Mouse (Mus musculus) heart, postnatal 0 days (tissue): ENCODE measurements around the gene Gtf2f2. TPM values are rescaled to one million over a fixed set of nuclear protein-coding genes. Genes with fewer than 3 reads are reported as not detected.

Experiments used
- ATAC-seq: fragments of 200-750 bp; cut with Nextera tagmentation; 2 replicates; pipeline ENCODE4 v1.8.0; 2017; ENCODE audit warnings: low read depth, moderate number of reproducible peaks, moderate library complexity; ENCODE audit not compliant: insufficient read depth
- DNase-seq: peaks from one replicate; pipeline ENCODE4 v3.0.0-alpha.2; 2016; ENCODE audit warnings: low spot score
- H3K27ac ChIP-seq: fragments of 300-500 bp; sonication (generic); 2 replicates; pipeline ENCODE4 v1.5.1; 2014; ENCODE audit warnings: low read depth, mild to moderate bottlenecking
- H3K27me3 ChIP-seq: fragments of 300-500 bp; sonication (generic); 2 replicates; pipeline ENCODE4 v1.6.1; 2014; ENCODE audit warnings: low read length, mixed read lengths; ENCODE audit not compliant: control insufficient read depth, insufficient read depth
- H3K36me3 ChIP-seq: fragments of 300-500 bp; sonication (generic); replicated peaks from 2 replicates; pipeline ENCODE4 v1.6.1; 2014; ENCODE audit warnings: low read length, mixed read lengths; ENCODE audit not compliant: control insufficient read depth, insufficient read depth
- H3K4me1 ChIP-seq: fragments of 300-500 bp; sonication (generic); 2 replicates; pipeline ENCODE4 v1.6.1; 2014; ENCODE audit warnings: antibody characterized with exemption; ENCODE audit not compliant: control insufficient read depth, insufficient read depth
- H3K4me2 ChIP-seq: fragments of 300-500 bp; sonication (generic); 2 replicates; pipeline ENCODE4 v1.6.1; 2014; ENCODE audit warnings: low read depth, mild to moderate bottlenecking, low read length, moderate library complexity
- H3K4me3 ChIP-seq: fragments of 300-500 bp; sonication (generic); 2 replicates; pipeline ENCODE4 v1.5.1; 2014; ENCODE audit warnings: low read depth, low read length
- H3K9ac ChIP-seq: fragments of 300-500 bp; sonication (generic); replicated peaks from 2 replicates; pipeline ENCODE4 v1.6.1; 2014; ENCODE audit warnings: low read depth, low read length, mixed read lengths
- H3K9me3 ChIP-seq: fragments of 300-500 bp; sonication (generic); replicated peaks from 2 replicates; pipeline ENCODE4 v1.6.1; 2016; ENCODE audit warnings: low read length; ENCODE audit not compliant: control insufficient read depth
- CTCF ChIP-seq: IDR thresholded peaks from 2 replicates; pipeline ENCODE4 v1.5.1; 2016; ENCODE audit warnings: antibody characterized with exemption, control low read depth, low read depth
- EP300 ChIP-seq: IDR thresholded peaks from 2 replicates; pipeline ENCODE4 v1.6.1; 2016; ENCODE audit warnings: antibody characterized with exemption, low read depth
- WGBS: fragments of 180-500 bp; shearing (Covaris S2); extraction: QIAGEN DNeasy Blood & Tissue Kit; methylation state at CpG from one replicate; pipeline ENCODE4 v1.1.7; 2014; 5-methylcytosine and 5-hydroxymethylcytosine counted together
- polyA plus RNA-seq: library from polyadenylated mRNA; unstranded; fragments of >200 nt; fragmentation: Nextera tagmentation; extraction: Ambion mirVana; gene quantifications from 2 replicates; pipeline ENCODE4 v1.2.1, GENCODE M21; 2015
- total RNA-seq: library from RNA; depleted of rRNA; stranded (reverse); fragments of >200 nt; gene quantifications from 2 replicates; pipeline ENCODE4 v1.2.3, GENCODE M21; 2014; ENCODE audit warnings: low replicate concordance

The Gtf2f2 gene
- total and polyA plus RNA-seq, 2 experiments from 2014 or later: 6.4 to 25.7 TPM

GRCm38 (mm10) chr14:75962250-75962649 is 48.4 kb downstream of the Gtf2f2 start:
- no peak overlapping the region for H3K4me2 ChIP-seq
- H3K36me3 ChIP-seq: no peaks in the 10 kb centered on the region
- 91% methylated on average over 9 of the region's 9 CpGs for WGBS

DNA sequence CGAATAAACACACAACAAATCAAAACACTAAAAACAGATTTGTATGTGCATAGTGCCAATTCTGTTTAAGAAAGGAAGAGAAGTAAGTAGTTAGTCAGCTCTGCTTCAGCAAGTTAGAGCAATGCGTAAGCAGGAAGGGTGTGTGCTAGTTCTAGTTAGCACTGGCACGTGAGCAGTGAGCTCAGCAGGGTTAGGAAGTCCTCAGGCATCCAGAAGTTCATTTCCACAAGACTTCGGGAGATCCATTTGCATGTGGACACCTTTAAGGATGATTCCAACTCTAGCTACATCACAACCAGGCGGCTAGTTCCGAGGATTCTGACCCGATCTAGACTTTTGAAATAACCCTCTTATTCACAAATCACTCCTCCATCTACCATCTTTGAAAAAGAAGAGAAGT is 55.9 kb downstream of the Gtf2f2 start, which contains the start of gene Kctd4:
TSS of gene Kctd4 (plus strand) at position 244 of the 400 bp plus-strand sequence.
- DNase-seq (no peak), ATAC-seq (no peak)
- Histone ChIP-seq H3K4me1 (no peaks in the 10 kb centered on the region), H3K4me3 (no peak within 1 kb of the TSS), H3K9ac (no peak within 1 kb of the TSS), H3K9me3 (no peaks in the 10 kb centered on the region), H3K4me2 (no peak within 1 kb of the TSS), H3K27me3 (no peaks in the 10 kb centered on the region), H3K36me3 (no peaks in the 10 kb centered on the region), H3K27ac (no peak within 1 kb of the TSS)
- WGBS: 85% methylated on average over 7 of the region's 7 CpGs
- TF ChIP-seq CTCF (no peak), EP300 (no peak)

More at GRCm38 (mm10) chr14:75962250-75962649, 48.4 kb downstream of the Gtf2f2 start:
- TF ChIP-seq EP300 (no peak), CTCF (no peak)
- Histone ChIP-seq H3K9ac (no peak overlapping the region), H3K4me3 (no peak overlapping the region), H3K9me3 (no peaks in the 10 kb centered on the region), H3K27me3 (no peaks in the 10 kb centered on the region), H3K27ac (no peak overlapping the region), H3K4me1 (no peaks in the 10 kb centered on the region)
- no peak for ATAC-seq
- DNase-seq: no peak

DNA sequence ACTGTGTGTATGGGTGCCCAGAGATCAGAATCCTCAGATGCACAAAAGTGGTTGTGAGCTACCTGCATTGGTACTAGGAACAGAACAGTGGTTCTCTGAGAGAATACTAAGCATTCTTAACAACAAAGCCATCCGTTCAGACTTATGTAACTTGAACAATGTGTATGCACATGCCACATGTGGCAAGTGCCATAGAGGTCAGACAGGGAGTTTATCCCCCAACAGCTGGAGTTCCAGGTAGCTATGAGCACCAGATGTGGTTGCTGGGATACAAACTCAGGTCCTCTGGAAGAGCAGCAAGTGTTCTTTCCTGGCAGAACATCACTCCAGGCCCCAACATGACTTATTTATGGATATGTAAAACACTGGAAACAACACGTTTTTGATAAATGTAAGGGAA is 57.7 kb downstream of the Gtf2f2 start:
- no peaks in the 10 kb centered on the region for H3K36me3 ChIP-seq
- no peak overlapping the region for H3K9ac ChIP-seq
- H3K4me2 ChIP-seq: no peak overlapping the region
- H3K4me3 ChIP-seq: no peak overlapping the region
- ATAC-seq (no peak), DNase-seq (no peak)
- TF ChIP-seq CTCF (no peak), EP300 (no peak)
- H3K27ac ChIP-seq: no peak overlapping the region
- H3K27me3 ChIP-seq: no peaks in the 10 kb centered on the region
- no peaks in the 10 kb centered on the region for H3K4me1 ChIP-seq
- whole genome bisulfite sequencing: 56% methylated on average over 2 of the region's 2 CpGs
- no peaks in the 10 kb centered on the region for H3K9me3 ChIP-seq

- Histone ChIP-seq H3K4me1 (no peaks in the 10 kb centered on the region), H3K4me2 (no peak overlapping the region), H3K4me3 (no peak overlapping the region), H3K27ac (no peak overlapping the region), H3K9ac (no peak overlapping the region), H3K36me3 (0 out of 2 replicates have a peak, but pooled peaks cover 3% of the 10 kb centered on the region), H3K27me3 (no peaks in the 10 kb centered on the region), H3K9me3 (no peaks in the 10 kb centered on the region)
- TF ChIP-seq CTCF: no peak
- TF ChIP-seq EP300: no peak
- DNase-seq (no peak), ATAC-seq (no peak)
- 52% methylated on average over 3 of the region's 3 CpGs for WGBS
Measured at GRCm38 (mm10) chr14:75947674-75948073, 63.0 kb downstream of the Gtf2f2 start.

GRCm38 (mm10) chr14:75942365-75942764 is 68.3 kb downstream of the Gtf2f2 start:
- H3K4me2 ChIP-seq: no peak overlapping the region
- 0 out of 2 replicates have a peak, but pooled peaks cover 3% of the 10 kb centered on the region for H3K36me3 ChIP-seq
- H3K4me3 ChIP-seq: no peak overlapping the region
- no peak overlapping the region for H3K9ac ChIP-seq
- no peak overlapping the region for H3K27ac ChIP-seq
- H3K27me3 ChIP-seq: no peaks in the 10 kb centered on the region
- DNase-seq (no peak), ATAC-seq (no peak)
- no peaks in the 10 kb centered on the region for H3K4me1 ChIP-seq
- no peaks in the 10 kb centered on the region for H3K9me3 ChIP-seq
- TF ChIP-seq EP300 (no peak), CTCF (no peak)
- 94% methylated on average over 3 of the region's 3 CpGs for whole genome bisulfite sequencing

DNA sequence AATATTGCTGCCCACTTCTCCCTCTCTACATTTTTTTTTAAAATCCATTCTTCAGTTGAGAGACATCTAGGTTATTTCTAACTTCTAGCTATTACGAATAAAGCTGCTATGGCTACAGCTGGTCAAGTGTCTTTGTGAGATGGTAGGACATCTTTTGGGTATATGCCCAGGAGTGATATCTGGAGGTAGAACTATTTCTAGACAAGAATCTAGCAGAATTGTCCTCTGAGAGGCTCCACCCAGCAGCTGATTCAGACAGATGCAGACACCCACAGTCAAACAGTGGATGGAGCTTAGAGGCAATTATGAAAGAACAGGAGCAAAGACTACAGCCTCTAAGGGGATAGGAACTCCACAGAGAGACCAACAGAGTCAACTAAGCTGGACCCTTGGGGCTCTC is 69.2 kb downstream of the Gtf2f2 start:
- 75% methylated on average over 1 of the region's 1 CpGs for WGBS
- H3K27ac ChIP-seq: no peak overlapping the region
- TF ChIP-seq EP300: no peak
- no peak for TF ChIP-seq CTCF
- H3K4me1 ChIP-seq: no peaks in the 10 kb centered on the region
- ATAC-seq (no peak), DNase-seq (no peak)
- no peak overlapping the region for H3K4me2 ChIP-seq
- H3K27me3 ChIP-seq: no peaks in the 10 kb centered on the region
- H3K9ac ChIP-seq: no peak overlapping the region
- H3K4me3 ChIP-seq: no peak overlapping the region
- 0 out of 2 replicates have a peak, but pooled peaks cover 3% of the 10 kb centered on the region for H3K36me3 ChIP-seq
- no peaks in the 10 kb centered on the region for H3K9me3 ChIP-seq
